Mouse (Mus musculus) cerebellum, adult 9-11 months (tissue): ENCODE measurements at regions not wholly inside any gene's neighbourhood (a gene's known extent, or its start where the extent isn't known, plus 50 kb on each side); places are given as distances from the start of the nearest gene placed in this dataset.

Experiments used
- DNase-seq: peaks from one replicate; pipeline ENCODE4 v3.0.0; 2022

- no peak for DNase-seq
Measured at GRCm38 (mm10) chr13:47869670-47870532, 391.1 kb upstream of the Id4 start.

- DNase-seq = no peak
Measured at GRCm38 (mm10) chr13:47872645-47873044, 388.4 kb upstream of the Id4 start.

DNA sequence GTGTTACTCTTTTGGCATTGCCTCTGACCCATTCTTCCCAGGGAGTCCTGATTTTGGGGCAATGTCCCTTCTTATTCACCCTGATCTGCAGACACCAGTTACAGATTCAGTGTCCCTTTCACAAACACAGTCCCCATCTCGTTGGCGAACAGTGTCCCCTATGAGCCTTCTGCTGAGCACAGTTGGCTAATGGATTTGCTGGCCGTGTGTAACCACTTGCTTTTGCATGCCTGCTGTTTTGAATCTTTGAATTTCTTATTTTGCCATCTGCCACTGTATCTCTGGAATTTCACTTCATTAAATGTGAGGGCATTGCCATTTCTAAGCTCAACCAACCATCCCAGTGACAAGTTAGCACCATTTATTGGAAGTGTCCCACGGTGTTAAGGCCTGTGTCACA is 368.5 kb upstream of the Id4 start:
- no peak for DNase-seq

GRCm38 (mm10) chr13:47894331-47894730 is 366.7 kb upstream of the Id4 start:
- DNase-seq = no peak

- DNase-seq = no peak
Measured at GRCm38 (mm10) chr13:47895256-47895655, 365.8 kb upstream of the Id4 start.

DNA sequence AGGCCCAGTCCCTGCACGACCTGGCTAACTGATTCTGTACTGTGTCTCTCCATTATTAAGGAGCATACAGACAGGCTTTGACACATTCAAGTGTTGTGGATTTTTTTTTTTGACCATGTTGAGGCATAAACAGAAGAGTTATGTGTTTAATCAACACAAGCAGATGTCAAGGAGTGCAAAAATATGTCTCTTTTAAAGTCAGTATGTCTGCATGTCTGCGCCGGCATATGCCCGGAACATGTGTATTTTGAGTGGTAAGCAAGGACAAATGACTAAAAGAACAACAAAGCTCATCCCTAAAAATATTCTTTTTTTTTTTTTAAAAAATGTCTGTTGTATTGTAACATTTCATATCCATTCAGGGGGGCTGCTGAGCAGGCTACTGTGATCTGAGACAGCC is 364.4 kb upstream of the Id4 start:
- no peak for DNase-seq

DNA sequence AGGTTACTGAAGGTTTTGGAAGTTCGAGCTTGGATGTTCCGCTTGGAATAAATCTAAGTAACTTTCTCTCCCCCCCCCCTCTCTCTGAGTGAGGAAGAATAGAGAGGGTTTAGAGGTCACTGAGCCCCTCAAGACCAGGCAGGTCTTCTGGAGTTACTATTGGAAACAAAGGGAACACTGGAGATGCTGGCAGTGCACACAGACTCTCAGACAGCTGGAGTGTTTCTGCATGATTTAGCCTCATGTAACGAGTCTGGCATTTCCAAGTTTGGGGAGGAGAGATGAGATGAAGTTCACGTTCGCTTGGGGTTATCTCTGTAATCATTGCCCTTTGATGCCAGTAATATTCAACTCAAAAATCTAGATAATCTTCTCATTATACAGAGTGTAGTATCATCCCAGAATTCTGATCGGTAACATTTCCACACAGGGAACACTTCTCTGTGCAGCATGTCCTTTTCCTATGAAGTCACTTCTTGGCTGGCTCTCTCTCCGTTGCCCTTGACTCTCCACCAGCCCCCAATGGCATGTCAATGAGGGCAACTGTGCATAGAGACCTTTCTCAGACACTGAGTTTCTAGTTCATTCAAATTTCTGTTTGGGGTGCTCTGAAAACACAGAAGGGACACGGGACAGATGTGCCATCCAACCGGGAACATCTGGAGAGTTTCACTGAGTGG is 351.0 kb upstream of the Id4 start:
- DNase-seq = peak; percentile 3

GRCm38 (mm10) chr13:47910531-47910910 is 350.5 kb upstream of the Id4 start:
- DNase-seq = no peak

GRCm38 (mm10) chr13:47916456-47916855 is 344.6 kb upstream of the Id4 start:
- peak; percentile 24 for DNase-seq

DNA sequence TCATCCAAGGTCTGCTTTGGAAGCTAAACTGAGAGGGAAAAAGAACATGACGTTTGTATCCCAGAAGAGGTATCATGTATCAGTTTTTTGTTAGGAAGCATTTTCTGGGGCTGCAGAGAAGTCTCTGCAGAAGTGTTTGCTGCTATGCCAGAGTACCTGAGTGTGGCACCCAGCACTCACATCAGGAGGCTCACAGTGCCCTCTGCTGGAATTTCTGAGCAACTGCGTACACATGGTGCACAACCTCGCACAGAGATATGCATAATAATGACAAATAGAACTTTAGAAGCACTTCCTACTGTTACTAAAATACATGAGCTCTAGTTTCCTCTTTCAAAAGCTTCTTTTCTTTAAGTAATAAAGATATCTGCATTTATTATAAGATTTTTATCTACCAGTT is 343.7 kb upstream of the Id4 start:
- no peak for DNase-seq

- no peak for DNase-seq
Measured at GRCm38 (mm10) chr13:47921044-47921443, 340.0 kb upstream of the Id4 start.

- DNase-seq = no peak
Measured at GRCm38 (mm10) chr13:47940696-47941095, 320.3 kb upstream of the Id4 start.

GRCm38 (mm10) chr13:47942368-47942787 is 318.6 kb upstream of the Id4 start:
- no peak for DNase-seq

DNA sequence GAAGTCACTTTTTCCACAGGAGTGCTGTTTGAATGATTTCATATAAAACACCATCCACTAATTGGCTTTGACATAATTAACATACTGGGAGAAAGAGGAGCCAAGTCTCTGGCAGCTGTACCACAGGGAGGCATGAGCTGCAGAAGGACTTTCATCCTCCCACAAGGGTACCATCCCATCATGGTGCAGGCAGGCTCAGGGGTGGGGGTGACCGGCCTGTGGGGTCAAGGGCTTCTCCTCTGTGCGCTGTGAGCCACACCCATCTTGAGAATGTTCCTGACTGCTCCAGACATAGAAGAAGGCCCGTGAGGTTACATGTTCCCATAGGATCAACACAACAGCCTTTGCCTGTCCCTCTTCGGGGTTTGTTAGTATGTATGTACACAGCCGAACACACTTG is 317.4 kb upstream of the Id4 start:
- DNase-seq = no peak

GRCm38 (mm10) chr13:47948098-47948865 is 312.7 kb upstream of the Id4 start:
- peak; percentile 3 for DNase-seq

DNA sequence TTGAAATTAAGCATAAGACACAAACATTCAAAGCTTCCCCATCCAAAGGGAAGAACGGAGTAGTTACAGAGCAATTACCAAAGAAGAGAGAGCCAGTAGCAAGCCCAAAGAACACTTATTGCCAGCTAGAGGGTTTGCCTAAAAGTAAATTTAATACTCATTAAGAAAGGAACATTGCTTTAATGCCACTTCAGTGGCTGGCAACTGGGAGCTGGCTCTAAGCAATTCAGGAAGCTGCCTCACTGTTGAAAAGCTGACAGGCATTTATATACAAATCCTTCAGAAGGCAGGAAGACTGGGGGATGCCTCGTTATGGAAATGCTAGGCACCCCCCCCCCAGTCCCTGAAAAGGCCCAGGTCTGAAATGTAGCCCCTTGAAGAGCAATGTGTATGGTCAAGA is 310.6 kb upstream of the Id4 start:
- no peak for DNase-seq

DNA sequence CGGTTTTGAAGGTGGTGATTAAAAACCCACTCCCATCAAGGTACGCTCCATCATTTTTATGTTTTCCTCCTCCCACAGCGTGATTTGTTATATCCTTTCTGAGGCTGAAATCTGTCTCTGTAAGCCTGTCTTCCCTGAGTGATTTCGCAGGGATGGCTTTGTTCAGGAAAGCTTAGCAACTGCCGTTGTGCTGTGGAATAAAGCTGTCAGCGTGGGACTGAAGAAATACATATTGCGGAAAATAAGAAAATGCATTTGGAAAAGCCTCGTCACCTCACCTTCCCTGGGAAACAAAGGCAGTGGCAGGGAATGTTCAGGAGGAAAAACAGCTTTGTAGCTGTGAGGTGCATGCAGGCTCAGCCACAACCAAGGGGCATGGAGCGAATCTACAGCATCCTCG is 310.0 kb upstream of the Id4 start:
- DNase-seq = no peak

GRCm38 (mm10) chr13:47952946-47953345 is 308.1 kb upstream of the Id4 start:
- no peak for DNase-seq

DNA sequence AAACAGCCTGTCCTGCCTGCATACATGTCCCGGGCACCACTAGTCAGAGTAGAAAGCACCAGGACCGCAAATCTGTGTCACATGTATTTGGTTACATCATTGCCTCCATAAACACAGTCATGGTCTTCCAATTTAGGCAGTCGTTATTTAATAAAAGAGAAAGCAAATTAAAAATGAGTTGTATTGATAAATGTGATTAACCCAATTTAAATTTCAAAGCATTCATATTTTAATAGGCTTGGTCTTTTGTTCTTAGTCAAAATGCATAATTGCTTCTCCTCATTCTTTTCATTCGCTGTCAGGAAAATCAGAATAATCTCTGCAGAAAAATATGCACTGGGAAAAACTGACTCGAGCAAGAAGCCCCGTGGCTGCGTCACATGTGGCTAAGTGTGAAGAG is 307.3 kb upstream of the Id4 start:
- no peak for DNase-seq

DNA sequence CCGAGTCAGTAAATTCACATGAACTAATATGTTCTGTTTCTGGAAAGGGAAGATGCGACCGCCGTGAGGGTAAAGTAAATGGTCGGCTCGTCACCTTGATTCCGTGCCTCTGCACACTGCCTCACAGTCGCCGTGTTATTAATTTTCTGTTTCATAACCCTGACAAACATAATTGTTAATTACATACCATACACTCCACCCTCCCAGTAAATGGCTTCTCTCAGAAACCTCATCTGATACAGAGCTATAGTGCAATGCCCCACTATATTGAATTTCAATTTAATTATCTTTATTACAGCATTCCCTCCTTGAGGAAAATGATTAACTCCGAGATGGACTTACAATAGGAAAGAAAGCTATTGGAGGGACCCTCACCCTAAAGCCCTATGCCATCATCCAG is 305.5 kb upstream of the Id4 start:
- no peak for DNase-seq

DNA sequence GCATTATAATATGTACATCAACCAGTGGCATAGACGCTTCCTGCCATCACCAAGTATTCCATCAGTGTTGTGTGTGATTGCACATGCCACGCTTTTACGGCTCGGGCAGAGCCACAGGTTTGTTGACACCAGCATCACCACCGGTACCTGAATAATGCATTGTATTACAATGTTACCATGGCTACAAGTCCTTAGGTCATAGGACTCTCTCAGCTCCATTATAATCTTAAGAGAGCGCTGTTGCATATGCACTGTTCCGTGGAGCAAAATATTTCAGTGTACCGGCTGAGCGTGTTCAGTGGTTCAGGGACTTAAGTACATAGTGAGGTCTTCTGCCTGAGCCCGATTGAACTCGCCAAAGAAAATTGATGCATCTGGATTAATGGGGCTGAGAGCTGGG is 303.4 kb upstream of the Id4 start:
- DNase-seq = no peak

- DNase-seq = no peak
Measured at GRCm38 (mm10) chr13:47974216-47974615, 286.8 kb upstream of the Id4 start.

DNA sequence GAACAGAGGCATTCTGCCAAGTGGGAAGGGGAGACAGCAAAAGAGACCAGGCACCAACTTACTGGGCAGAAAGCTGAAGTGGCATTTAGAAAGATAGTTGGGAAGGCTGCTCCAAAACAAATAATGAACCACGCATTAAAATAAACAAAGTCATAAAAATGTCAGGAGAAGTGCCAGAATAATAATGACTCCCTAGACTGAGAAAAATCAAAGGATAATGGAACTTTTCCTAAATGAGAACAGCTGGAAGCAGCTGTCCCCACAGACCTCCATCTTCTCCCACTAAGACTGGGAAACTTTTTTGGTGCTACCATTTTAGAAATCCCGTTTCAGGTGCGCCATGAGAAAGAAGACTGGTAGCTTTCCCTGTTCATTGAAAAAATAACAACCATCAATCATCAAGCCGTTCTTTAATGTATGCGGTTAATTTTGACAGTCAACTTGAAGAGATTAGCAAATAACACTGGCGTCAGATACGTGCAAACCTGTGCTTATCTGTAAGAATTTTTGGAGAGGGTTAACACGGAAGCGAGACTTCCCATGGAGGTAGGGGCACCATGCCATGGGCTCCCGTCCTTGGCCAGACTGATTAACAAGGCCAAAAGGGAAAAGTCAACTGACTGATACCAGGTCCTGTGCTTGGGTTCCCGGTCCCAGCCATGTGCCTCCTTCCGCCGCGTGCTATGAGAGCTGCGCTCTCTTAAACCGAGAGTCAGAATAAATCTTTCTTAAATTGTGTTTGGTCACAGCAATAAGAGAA is 286.1 kb upstream of the Id4 start:
- no peak for DNase-seq
